Mouse (Mus musculus): ENCODE data around the gene Imp4. TPM values are rescaled to one million over a fixed set of nuclear protein-coding genes. Genes with fewer than 3 reads are reported as not detected.

Gene Imp4
- total RNA-seq (2021) (10 to 100 TPM; 26.5 to 28.6 TPM), polyA plus RNA-seq (2012; rRNA removed) (21.1 and 24.2 TPM in 2 replicates)
- long read RNA-seq, full-length matches to known transcripts = 17 of 20 reads
- long read RNA-seq, partial matches to known transcripts = 0 of 20 reads
- long read RNA-seq, other reads (novel, unspliced or antisense) = 3 of 20 reads

- intact Hi-C loops (cut with DNase I) = loop anchor here (10.0 kb wide), 1 partner anchor 435 kb away; no protein-coding TSS in a partner anchor
- Histone ChIP-seq H3K4me1 (ENCODE audit: control insufficient read depth, insufficient read depth, low read length) (no peaks in the 10 kb centered on the region), H3K4me3 (peak within 1 kb of the TSS; percentile 69), H3K36me3 (ENCODE audit: control insufficient read depth, insufficient read depth, low read length) (no peaks in the 10 kb centered on the region), H3K79me2 (replicated peaks; ENCODE audit: control insufficient read depth, insufficient read depth, low read length) (no peaks in the 10 kb centered on the region), H3K9ac (ENCODE audit: low read depth, low read length) (peak within 1 kb of the TSS; percentile 71), H3K27ac (peak within 1 kb of the TSS; percentile 96), H3K27me3 (ENCODE audit: control insufficient read depth, insufficient read depth, low read length) (no peaks in the 10 kb centered on the region)
- WGBS = under 1% methylated on average over 48 of the region's 48 CpGs
- TF ChIP-seq CTCF (IDR thresholded peaks at IDR 0.05) = no peak
- TF ChIP-seq POLR2A (IDR thresholded peaks at IDR 0.05; ENCODE audit: insufficient read depth, low read depth, low read length) = peak; percentile 86
- 0 out of 2 replicates have a peak, but pooled peaks have one; percentile 57 for TF ChIP-seq EP300 (IDR thresholded peaks at IDR 0.05; ENCODE audit: insufficient read depth, low read depth, low read length)
- DNase-seq = peak; percentile 93 to 96
These were observed at the start of gene Imp4, which contains the start of gene Ccdc115 for GRCm38 (mm10) chr1:34439215-34439960. TSS of gene Imp4 (plus strand) at chr1:34439851. TSS of gene Ccdc115 (minus strand) at chr1:34439672.

DNA sequence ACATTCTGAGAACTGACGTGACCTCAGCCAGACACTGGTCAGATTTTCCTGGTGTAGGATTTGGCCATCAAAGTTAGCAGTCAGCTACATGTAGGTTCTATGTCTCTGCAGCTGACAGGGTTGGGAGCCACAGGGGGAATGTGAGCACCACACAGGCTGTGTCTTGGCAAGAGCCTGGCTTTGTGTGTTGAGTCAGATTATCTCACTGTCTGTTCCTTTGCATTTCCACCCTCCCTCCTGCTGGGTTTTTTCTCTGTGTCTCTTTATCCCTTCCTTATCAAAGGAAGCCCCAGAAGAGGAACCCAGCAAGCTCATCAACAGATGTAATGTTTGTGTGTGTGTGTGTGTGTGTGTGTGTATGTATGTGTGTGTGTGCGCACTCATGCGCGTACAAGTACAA, 43.3 kb upstream of the Imp4 start:
- Histone ChIP-seq H3K9ac (ENCODE audit: low read depth, low read length) (no peak overlapping the region), H3K36me3 (ENCODE audit: control insufficient read depth, insufficient read depth, low read length) (no peaks in the 10 kb centered on the region), H3K27me3 (ENCODE audit: control insufficient read depth, insufficient read depth, low read length) (no peaks in the 10 kb centered on the region), H3K79me2 (replicated peaks; ENCODE audit: control insufficient read depth, insufficient read depth, low read length) (no peaks in the 10 kb centered on the region), H3K4me1 (ENCODE audit: control insufficient read depth, insufficient read depth, low read length) (no peaks in the 10 kb centered on the region; the same call in 1 of the 2 replicates), H3K27ac (no peak overlapping the region), H3K4me3 (no peak overlapping the region)
- TF ChIP-seq POLR2A (IDR thresholded peaks at IDR 0.05; ENCODE audit: insufficient read depth, low read depth, low read length) (no peak), EP300 (IDR thresholded peaks at IDR 0.05; ENCODE audit: insufficient read depth, low read depth, low read length) (no peak), CTCF (IDR thresholded peaks at IDR 0.05) (no peak)
- DNase-seq = no peak
- 75% methylated on average over 4 of the region's 4 CpGs for WGBS
- intact Hi-C loops (cut with DNase I) = no loop called here

GRCm38 (mm10) chr1:34399182-34399953, 40.3 kb upstream of the Imp4 start:
- Histone ChIP-seq H3K4me1 (ENCODE audit: control insufficient read depth, insufficient read depth, low read length) (no peaks in the 10 kb centered on the region; the same call in 1 of the 2 replicates), H3K79me2 (replicated peaks; ENCODE audit: control insufficient read depth, insufficient read depth, low read length) (no peaks in the 10 kb centered on the region), H3K4me3 (no peak overlapping the region), H3K9ac (ENCODE audit: low read depth, low read length) (no peak overlapping the region), H3K27me3 (ENCODE audit: control insufficient read depth, insufficient read depth, low read length) (no peaks in the 10 kb centered on the region), H3K36me3 (ENCODE audit: control insufficient read depth, insufficient read depth, low read length) (no peaks in the 10 kb centered on the region), H3K27ac (no peak overlapping the region)
- whole genome bisulfite sequencing = 35% methylated on average over 11 of the region's 11 CpGs
- TF ChIP-seq CTCF (IDR thresholded peaks at IDR 0.05) (no peak), EP300 (IDR thresholded peaks at IDR 0.05; ENCODE audit: insufficient read depth, low read depth, low read length) (no peak), POLR2A (IDR thresholded peaks at IDR 0.05; ENCODE audit: insufficient read depth, low read depth, low read length) (no peak)
- DNase-seq = no peak
- intact Hi-C loops (cut with DNase I) = no loop called here

DNA sequence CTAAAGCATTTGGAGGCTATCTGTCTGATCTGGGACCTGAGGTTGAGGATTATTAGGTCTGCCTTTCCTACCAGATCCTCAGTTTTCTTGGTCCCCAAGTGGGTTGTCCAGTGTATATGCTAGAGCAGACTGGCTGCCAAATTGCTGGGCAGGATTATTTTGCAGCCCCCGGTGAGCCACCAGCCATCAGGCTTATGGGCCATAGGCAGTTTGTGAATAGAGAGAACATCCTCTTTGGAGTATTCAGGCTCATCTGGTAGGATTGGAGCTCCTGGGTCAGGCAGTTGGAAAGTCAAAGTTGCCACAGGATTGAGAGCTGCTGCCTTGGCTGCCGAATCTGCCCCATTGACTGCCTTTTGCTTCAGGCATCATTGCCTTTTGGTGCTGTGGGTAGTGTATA, 11.2 kb upstream of the Imp4 start:
- Histone ChIP-seq H3K9ac (ENCODE audit: low read depth, low read length) (no peak overlapping the region), H3K27me3 (ENCODE audit: control insufficient read depth, insufficient read depth, low read length) (no peaks in the 10 kb centered on the region), H3K79me2 (replicated peaks; ENCODE audit: control insufficient read depth, insufficient read depth, low read length) (no peaks in the 10 kb centered on the region), H3K4me1 (ENCODE audit: control insufficient read depth, insufficient read depth, low read length) (no peaks in the 10 kb centered on the region), H3K36me3 (ENCODE audit: control insufficient read depth, insufficient read depth, low read length) (no peaks in the 10 kb centered on the region), H3K4me3 (no peak overlapping the region), H3K27ac (no peak overlapping the region)
- WGBS = 97% methylated on average over 2 of the region's 2 CpGs
- intact Hi-C loops (cut with DNase I) = no loop called here
- TF ChIP-seq CTCF (IDR thresholded peaks at IDR 0.05) = no peak
- no peak for TF ChIP-seq EP300 (IDR thresholded peaks at IDR 0.05; ENCODE audit: insufficient read depth, low read depth, low read length)
- TF ChIP-seq POLR2A (IDR thresholded peaks at IDR 0.05; ENCODE audit: insufficient read depth, low read depth, low read length) = no peak
- no peak for DNase-seq

- Histone ChIP-seq H3K27ac (no peak overlapping the region), H3K79me2 (replicated peaks; ENCODE audit: control insufficient read depth, insufficient read depth, low read length) (no peaks in the 10 kb centered on the region), H3K4me1 (ENCODE audit: control insufficient read depth, insufficient read depth, low read length) (peaks cover 4% of the 10 kb centered on the region), H3K4me3 (no peak overlapping the region), H3K9ac (ENCODE audit: low read depth, low read length) (no peak overlapping the region), H3K27me3 (ENCODE audit: control insufficient read depth, insufficient read depth, low read length) (no peaks in the 10 kb centered on the region), H3K36me3 (ENCODE audit: control insufficient read depth, insufficient read depth, low read length) (no peaks in the 10 kb centered on the region)
- TF ChIP-seq CTCF (IDR thresholded peaks at IDR 0.05) = no peak
- TF ChIP-seq POLR2A (IDR thresholded peaks at IDR 0.05; ENCODE audit: insufficient read depth, low read depth, low read length) = no peak
- TF ChIP-seq EP300 (IDR thresholded peaks at IDR 0.05; ENCODE audit: insufficient read depth, low read depth, low read length) = no peak
- intact Hi-C loops (cut with DNase I) = no loop called here
- 97% methylated on average over 4 of the region's 4 CpGs for WGBS
- no peak for DNase-seq
These were observed 10.4 kb upstream of the Imp4 start for GRCm38 (mm10) chr1:34429281-34429680.

Data from heart, adult 2 months (tissue).